Mouse (Mus musculus) c-Kit-positive CD71-positive TER-119-positive erythroid progenitor cells, embryonic 14.5 days (primary cell): ENCODE measurements around the gene Cox5b.

Source experiments
- DNase-seq: peaks from one replicate; pipeline ENCODE4 v3.0.0-alpha.2; 2013; ENCODE audit warnings: low spot score

The Cox5b gene

DNA sequence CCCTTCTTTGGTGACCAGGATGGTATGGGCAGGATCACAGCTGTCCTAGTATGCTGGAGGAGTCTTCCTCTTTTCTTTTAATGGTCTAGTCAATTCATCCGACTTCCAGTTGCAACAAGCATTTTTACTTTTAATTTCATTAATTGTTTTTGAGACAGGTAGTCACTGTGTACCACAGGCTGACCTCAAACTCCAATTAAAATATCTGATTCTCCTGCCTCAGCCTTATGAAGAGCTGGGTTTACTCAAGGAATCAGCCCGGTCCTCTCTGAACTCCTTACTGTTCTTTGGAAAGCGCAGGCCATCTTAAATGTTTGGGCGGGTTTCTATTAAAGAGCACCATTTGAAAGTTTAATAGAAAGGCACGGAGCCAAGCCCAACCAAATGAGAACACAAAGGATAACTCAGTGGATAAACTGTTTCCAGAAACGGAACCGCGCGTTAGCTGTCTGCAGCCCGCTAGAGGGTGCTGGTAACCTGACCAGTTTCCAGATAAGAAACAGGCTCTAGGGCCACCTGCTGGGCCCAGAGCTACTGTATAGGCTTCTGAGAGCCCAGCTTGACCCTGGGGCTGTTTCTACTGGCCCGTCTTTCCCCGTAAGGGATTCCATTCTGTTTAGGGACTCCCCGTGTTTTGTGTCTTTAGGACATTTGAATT, 7.3 kb upstream of the Cox5b start:
- peak; percentile 58 for DNase-seq

DNA sequence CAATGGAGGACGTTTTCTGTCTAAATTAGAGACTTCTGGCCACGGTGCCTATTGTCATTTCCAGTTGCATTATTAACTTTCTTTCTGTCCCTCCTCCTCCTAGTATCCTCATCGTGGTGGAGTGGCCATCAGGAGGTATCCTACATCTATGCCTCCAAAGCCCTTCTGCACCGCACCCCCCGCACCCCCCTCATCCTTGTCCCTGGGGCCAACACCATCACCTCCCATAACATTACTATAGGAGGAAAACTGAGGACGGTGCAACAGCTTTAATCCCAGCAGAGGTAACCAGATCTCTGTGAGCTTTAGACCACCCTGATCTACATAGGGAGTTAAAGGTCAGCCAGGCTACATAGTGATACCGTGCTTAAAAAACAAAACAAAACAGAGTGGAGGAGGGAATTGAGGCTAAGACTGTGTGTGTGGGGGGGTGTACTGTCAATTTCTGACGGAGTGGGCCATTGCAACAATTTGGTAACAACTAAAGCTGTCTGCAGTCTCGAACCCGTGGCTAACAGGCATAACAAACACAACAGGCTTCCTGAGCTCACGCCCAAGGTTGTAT, 496 bp upstream of the Cox5b start:
- DNase-seq, result no peak

DNA sequence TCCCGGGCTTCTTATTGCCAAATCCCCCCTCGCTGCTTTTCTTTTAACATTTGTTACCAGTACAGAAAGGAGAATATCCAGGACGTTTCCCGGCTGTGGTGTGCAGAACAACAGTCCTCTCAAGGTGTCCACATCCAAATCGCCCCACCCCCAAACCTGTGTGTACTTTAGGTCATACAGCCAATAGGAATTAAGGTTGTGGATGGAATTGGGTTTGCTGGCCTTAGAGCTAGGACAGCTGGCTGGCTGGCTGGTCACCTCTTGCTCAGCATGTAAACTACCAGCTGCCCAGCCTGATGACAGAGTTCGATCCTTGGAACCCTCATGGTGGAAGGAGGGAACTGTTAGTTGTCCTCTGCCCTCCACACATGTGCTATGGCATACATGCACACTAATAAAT, 3.6 kb downstream of the Cox5b start:
- DNase-seq, result no peak

DNA sequence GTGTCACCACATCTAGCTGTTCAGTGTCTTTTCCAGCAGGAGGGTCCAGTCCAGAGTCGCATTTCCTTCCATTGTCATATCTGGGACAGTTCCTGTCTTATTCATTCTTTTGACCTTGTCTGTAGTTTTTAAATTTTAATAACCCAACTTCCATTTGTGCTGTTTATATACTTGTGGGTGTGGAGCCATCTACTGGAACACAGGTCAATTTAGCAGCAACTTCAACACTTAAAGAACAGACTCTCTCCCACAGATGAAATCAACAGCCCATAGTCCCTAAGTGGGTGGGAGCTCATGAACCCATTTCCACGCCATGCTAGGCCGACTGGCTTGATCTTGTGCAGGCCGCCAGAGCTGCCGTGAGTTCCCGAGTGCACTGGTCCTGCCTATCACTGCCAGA, 5.2 kb downstream of the Cox5b start:
- no peak for DNase-seq

DNA sequence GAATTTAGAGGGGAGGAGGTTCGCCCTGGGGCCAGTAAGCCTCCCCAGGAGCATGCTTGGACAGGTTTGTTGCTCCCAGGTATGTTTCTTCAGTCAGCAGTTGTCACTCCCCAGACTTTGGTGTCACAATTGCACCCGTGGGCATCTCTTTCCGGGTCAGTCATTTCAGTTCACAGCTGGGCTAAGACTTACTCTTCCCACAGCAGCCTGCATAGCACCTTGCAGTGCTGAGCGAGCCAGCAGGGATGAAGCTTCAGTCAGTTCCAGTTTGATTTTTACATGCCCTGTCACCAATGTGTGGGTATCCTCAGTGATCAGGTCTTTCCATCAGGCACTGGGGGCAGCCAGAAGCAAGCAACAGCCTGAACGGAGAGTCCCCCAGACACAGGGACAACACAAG, 5.8 kb downstream of the Cox5b start:
- DNase-seq, result no peak

DNA sequence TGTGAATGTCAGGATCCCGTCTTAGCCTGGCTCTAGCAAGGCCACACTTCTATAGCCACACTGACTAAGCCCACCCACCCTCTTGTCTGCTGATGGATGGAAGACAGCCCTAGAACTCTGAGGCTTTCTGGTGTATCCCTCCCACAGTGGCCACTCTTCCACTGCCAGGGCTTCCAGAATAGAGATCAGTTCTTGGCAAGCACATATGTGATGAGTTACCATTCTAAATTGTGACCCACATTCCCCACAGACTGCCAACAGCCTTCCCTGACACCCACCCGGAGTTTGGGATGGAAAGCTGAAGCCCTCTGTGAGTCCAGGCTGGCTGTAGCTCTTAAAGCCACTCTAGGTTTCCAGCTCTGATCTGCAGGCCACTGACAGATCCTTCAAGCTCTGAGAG, 15.9 kb downstream of the Cox5b start:
- no peak for DNase-seq

DNA sequence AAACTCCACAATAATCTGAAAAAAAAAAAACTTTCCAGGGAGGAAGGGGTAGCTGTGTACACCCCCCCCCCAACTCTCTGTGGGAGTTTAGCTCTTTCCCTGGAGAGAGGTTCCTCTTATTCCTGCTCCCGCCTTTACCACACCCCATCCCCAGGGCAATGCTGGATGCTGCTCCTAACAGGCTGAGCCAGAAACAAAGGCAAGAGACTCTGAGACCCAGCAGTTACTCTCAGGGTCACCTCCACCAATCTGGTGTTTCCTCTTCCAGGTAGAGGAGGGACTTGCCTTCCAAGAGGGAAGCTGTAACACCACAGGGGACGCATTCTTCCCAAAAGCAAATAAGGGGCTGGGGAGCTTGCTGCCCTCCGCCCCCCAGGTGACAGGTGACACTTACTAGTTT, 16.5 kb downstream of the Cox5b start:
- no peak for DNase-seq

DNA sequence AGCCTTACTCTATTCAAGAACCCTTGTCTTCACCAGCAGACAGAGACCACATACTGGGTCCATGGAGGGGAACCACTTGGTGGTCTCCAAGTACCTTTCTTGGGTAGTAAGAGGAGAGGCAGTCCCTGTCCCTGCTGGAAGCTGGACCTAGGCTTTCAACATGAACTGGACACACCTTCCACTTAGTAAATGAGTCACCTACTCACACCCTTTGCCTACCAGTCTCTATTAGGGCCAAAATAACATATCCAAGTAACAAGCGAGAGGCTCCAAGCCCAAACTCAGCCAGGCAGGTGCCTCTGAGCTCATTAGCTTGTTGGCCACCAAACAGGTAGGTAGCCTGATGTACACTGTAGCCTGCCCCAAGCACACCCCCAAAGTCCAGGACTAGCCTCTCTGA, 17.4 kb downstream of the Cox5b start:
- DNase-seq, result peak; percentile 21

DNA sequence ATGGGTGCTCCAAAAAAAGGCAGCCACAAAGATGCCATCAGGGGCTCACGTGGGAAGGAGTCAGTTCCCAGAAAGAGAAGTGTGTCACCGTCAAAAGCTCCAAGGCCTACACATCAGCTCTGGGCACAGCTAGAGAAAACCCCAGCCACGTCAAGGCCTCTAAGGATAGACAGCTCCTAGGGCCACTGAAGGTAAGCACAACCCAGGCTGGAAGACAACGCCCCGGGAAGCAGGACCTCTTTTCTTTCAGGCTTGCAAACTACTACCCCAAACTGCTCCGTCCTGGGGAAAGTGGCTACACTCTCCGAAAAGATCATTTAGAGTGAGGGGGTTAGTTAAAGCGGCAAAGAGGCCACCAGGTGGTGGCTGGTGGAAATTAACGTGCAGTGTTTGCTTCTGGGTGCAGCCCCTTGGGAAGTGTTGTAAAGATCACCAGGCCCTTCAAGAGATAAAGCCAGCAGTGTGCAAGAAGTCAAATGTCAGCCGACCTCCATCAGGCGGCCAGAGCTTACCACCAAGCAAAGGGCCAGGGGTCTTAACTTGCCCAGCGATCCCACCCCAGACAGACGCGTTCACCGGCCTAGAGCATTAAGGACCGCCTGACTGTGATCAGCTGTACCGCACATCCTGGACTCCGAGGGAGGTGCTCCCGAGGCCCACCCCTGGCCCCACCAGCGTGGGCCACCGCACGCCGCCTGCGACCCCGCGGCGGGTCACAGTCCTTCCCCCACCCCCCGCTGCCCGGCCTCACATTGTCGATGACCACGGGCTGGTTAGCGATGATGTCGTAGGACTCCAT, 18.0 kb downstream of the Cox5b start:
- peak; percentile 40 for DNase-seq

DNA sequence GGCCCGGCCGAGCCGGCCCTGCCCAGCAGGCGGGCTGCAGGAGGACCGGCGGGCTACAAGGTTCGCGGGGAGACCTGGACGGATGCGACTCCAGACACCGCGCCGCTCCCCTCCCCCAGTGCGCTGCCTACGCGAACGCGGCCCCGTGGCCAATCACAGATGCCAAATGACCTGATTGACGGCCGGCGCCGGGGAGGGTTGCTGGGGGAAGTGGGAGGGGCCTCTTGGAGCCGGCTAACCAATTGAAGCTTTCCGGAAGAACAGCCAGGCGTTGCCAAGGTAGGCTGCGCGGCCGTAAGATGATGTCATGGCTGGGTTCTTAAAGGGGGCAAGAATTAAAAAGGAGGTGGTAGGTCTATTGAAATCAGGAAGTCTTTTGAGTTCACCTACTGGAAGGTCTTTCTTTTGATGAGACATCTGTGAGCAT, 18.6 kb downstream of the Cox5b start, which contains the start of gene 4933424G06Rik:
TSS of gene 4933424G06Rik (plus strand) at position 296 of the 427 bp plus-strand sequence.
- peak; percentile 97 for DNase-seq

DNA sequence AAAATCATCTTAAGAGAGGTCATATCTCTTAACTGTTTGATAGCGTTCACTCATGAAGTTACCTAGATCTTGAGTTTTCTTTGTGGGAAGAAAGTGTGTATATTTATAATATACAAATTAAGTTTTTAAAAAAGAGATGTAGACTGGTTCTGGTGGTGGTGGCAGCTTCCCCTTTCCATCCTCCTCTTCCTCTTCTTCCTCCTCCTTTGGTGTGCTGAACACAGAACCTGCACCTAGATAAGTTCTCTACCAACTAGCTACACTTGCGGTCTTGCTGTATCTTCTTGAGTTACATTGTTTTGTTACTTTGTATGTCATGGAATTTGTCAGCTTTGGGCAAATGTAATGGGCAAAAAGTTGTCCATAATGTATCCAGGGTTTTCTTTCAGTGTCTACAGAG, 19.9 kb downstream of the Cox5b start:
- no peak for DNase-seq

DNA sequence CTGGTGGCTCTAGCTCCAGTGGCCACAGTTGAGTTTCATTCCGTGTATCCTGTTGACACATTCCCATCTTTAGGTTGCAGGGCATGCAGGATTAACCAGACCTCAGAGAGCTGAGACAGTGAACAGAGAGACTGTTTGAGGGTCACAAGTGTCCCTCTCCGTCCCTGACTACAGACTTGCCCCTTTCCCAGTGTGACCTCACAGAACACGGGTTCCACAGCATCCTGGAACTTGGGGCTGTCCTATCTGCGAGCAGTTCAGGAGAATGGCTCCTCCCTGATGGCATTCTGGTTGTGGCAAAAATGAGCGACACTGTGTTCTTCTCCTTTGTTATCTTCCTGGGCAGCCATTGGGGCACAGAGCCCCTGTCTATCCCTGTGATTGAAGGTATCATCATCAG, 23.1 kb downstream of the Cox5b start, which contains the start of gene Actr1b:
TSS of gene Actr1b (minus strand) at position 112 of the 400 bp plus-strand sequence.
- DNase-seq, result no peak

DNA sequence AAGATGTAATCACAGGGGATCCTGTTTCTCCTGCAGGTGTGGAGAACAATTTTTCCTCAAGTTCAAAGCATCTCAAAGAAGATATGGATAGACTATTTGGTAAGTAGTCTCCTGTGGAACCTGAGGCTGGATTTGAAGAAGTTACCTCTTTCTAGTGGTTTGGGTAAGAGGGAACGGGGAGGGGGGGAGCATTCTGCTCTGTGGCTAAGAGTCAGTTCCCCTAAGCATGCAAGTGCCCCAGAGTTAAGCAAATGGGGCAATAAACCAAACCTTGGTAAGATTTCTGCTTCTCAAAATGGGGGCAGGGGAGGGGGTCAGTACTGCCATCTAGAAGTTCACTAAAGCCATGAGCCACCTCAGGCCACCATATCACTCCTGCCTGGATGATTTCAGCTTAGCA, 27.5 kb downstream of the Cox5b start:
- no peak for DNase-seq

DNA sequence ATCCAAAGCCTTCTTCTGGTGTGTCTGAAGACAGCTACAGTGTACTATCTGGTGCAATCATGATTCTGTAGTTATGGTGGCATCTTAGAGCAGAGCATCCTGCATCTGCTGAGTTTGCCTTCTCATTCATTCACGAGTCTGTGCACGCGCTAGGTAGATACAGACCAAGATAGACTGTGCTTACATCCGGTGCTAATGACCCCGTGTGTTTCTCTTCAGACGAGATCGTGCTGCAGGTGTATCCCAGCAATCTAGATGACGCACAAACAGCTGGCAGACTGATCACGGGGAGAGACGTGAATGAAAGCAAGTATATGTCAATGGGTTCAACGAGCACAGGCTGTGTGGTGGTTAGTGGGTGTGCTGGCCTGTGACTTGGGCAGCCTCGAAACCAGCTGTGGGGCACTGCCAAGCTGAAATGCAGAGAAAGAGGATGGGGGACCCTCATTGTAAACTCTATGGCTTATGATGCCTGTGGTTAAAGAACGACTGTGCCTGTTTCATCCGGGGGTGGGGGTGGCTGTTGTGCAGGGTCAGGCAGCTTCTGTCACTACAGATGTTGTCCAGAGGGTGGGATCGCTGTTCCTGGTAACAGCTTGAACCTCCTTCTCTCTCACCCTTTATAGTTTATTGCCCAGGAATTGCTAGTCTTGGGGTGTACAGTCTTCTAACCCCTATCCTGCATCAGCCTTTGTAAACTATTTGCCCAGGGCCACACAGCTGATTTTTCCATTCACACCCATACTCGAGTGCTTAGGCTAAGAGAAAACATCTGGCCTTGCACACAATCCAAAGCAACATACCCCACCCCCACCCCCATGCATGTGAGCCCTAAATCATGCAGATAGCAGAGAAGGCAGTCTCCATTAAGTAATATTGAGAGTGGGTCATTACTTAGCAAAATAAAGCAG, 32.2 kb downstream of the Cox5b start:
- no peak for DNase-seq

DNA sequence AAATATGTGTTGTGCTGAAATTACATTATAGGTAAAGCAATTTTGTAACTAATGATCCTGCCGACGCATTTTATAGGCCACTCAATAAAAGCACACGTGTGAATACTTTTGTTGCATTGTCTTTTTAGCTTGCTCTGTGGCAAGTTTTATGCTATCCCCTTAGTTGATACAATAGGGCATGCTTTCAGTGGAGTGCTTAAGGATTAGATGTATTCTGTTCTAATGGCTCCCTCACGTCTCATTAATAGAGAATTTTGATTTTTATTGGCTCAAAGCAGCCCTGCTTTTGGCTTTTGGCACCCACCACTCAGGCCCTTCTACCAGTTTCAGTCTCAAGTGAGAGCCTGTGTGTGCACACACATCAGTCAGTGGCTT, 32.8 kb downstream of the Cox5b start:
- DNase-seq, result no peak

DNA sequence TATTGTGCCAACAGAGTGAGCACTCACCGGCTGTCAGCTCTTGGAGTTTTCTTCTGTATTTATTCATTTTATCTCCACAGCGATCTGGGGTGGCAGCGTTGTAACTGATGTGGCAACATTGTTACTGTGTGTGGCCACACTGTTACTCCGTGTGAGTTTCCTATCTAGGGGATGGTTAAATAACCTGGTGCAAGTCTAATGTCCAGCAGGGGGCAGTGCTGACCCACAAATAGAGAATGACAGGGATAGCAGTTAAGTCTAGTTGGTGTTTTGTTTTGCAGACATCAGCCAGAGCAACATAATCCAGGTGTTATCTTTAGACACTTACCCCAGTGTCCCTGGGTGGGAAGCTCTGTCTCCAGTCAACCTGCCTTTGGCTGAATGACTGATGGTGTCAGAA, 46.1 kb downstream of the Cox5b start:
- peak; percentile 76 for DNase-seq

DNA sequence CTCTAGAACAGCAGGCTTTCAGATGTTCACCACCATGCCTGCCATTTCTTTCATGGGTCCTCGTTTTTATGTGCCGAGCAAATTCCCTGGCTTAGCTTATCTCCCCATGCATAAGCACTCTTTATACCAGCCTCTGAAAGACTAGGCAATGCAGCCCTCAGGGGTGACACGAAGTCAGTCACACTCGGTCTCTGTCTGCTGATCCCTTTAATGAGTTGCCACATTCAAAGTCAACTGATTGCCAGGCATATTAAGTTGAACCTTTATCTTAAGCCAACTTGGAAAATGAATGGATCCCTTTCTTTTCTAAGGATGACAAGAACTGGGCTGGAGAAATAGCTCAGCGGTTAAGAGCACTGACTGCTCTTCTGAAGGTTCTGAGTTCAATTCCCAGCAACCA, 48.0 kb downstream of the Cox5b start:
- no peak for DNase-seq

DNA sequence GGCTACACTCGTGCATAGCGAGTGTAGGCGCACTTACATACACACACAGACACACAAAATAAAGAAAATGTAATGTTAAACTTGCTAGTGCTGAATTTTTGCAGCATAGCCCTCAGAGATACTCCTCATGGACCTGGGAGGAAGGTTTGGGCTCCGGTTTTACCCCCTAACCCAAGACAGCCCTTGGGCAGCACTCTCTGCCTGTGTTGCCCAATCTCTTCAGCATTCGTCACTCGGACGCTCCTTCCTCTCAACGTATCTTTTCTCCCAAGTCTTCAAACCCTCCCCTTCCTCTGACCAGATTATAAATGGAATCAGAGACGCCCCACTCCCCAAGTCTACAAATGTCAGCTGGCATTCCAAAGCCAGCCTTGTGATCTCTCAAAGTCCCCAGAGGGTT, 51.8 kb downstream of the Cox5b start:
- DNase-seq, result no peak
